Mouse (Mus musculus) adrenal gland (tissue): ENCODE data around the gene Foxc1.

ENCODE experiments used
- intact Hi-C: fragments of 180-260 bp; cut with DNase I; formaldehyde crosslinking; loops from one replicate; pipeline ENCODE4 v1.15.1; 2025
- long read RNA-seq, 2 experiments: library from polyadenylated mRNA; unstranded; transcript quantifications; one replicate each; pipeline ENCODE4 v2.0.0; 2020; ENCODE audit warnings: borderline replicate concordance in 1 of 2; ENCODE audit not compliant: insufficient replicate concordance in 1 of 2

The Foxc1 gene
- long read RNA-seq, experiment 1, full-length matches to known transcripts: 3 of 3 reads
- long read RNA-seq, experiment 1, partial matches to known transcripts: 0 of 3 reads
- long read RNA-seq, experiment 1, other reads (novel, unspliced or antisense): 0 of 3 reads
- long read RNA-seq, experiment 2: 0 reads

GRCm38 (mm10) chr13:31806428-31806832 lies at the start of gene Foxc1:
Foxc1 (plus strand) TSS chr13:31806633.
- intact Hi-C loops: no loop called here

GRCm38 (mm10) chr13:31760411-31760810 lies 46.0 kb upstream of the Foxc1 start:
- intact Hi-C loops: no loop called here

DNA sequence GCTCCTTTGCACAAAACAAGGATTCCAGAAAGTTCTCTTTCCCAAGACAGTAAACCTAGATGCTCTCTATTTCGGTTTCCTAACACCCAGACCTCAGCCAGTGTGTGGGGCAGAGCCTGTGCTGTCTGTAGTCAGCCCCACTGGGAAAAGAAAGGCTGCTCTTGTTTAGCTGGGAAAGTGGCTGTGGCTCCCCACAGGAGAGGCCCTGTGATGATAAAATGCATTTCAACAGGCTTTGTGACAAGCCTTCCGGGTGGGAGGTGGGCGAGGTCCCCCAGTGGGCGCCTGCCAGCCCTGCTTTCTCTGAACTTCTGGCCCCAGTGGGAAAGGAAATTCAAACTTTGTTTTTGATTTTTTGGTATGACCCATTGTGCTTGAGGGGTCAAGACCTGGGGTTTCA lies 45.4 kb upstream of the Foxc1 start:
- intact Hi-C loops: no loop called here

GRCm38 (mm10) chr13:31764419-31764818 lies 42.0 kb upstream of the Foxc1 start:
- intact Hi-C loops: no loop called here

DNA sequence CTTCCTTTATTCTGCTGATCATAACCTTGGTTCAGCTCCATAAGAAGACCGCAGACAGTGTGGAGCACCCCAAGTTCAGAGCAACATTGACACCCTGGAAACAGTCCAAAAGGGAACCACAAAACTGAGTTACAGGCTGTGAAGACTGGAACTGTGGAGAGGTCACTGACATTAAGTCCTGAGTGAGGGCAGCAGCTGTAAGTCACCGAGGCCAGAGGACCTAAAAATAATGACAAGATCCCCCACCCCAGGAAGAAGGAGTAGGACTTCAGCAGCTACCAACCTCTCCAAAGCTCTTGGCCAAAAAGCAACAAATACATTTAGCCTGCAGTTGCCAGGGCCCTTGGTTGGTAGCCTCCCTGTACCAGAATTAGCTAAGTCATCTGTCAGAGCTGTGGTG lies 40.9 kb upstream of the Foxc1 start:
- intact Hi-C loops: no loop called here

DNA sequence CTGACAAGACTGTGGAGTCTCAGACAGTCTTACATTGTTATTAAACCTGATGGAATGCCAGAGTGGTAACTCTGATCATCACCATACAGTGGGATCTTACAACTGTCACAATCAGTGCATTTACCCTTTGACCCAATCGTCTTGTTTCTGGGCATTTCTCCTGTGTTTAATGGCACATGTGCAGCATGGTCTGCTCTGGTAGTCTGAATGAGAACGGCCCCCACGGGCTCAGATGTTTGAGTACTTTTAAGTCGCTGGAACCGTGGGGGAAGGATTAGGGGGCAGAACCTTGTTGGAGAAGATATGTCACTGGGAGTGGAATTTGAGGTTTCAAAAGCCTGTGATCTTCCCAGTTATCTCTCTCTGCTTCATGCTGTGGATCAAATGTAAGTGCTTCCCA lies 33.6 kb upstream of the Foxc1 start:
- intact Hi-C loops: no loop called here

DNA sequence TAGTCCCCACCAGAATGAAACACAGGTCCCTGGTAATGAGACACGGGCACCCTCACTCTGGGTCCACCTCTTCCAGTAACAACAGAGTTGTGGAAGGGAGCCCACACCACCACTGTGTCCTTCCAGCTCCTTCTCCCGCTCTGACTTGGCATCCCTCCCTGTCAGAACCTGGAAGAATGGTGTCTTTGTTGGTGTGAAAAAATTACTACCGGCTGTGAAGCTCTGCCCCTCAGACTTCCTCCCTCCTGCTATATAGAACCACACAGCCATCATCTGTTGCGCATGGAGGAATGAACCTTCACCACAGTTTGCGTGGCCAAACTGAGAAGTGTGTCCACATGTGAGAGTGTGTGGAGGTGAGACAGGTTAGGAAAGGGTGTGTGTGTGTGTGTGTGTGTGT lies 30.7 kb upstream of the Foxc1 start:
- intact Hi-C loops: no loop called here

- intact Hi-C loops: no loop called here
Observed at GRCm38 (mm10) chr13:31779281-31779981, 27.0 kb upstream of the Foxc1 start.

DNA sequence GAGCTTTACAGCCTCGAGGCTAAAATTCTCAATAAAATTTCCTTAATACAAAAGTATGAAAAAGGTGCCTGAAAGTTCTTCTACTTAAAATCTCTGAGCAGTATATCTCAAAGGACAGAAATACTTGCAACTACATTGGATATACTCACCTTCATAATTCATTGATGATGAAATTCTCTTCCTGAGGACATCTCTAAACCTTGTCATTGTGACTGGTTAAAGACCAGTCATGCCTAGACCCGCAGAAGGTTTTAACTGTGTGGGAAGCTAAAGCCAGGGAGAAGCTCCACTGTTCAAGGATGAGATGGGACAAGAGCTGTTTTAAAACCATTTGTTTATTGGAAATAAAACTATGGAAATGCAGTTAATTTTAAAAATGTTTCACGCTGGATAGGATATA lies 26.1 kb upstream of the Foxc1 start:
- intact Hi-C loops: no loop called here

GRCm38 (mm10) chr13:31782063-31782462 lies 24.4 kb upstream of the Foxc1 start:
- intact Hi-C loops: no loop called here

DNA sequence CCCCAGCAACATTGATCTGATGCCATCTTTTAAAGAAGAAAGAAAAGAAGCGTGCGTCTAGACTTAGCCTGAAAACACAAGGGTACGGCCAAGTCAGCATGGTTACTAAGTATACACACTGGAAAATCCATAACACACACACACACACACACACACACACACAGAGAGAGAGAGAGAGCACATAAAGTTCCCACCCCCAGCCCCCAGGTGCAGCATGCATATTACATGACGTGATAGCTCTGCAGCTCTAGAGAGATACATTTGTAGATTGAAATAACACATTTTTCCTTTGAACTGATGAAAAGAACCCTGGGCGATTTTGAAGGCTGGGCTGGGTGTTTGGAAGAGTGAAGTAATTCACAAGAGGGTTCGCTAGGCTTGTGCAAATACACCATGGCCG lies 21.7 kb upstream of the Foxc1 start:
- intact Hi-C loops: no loop called here

DNA sequence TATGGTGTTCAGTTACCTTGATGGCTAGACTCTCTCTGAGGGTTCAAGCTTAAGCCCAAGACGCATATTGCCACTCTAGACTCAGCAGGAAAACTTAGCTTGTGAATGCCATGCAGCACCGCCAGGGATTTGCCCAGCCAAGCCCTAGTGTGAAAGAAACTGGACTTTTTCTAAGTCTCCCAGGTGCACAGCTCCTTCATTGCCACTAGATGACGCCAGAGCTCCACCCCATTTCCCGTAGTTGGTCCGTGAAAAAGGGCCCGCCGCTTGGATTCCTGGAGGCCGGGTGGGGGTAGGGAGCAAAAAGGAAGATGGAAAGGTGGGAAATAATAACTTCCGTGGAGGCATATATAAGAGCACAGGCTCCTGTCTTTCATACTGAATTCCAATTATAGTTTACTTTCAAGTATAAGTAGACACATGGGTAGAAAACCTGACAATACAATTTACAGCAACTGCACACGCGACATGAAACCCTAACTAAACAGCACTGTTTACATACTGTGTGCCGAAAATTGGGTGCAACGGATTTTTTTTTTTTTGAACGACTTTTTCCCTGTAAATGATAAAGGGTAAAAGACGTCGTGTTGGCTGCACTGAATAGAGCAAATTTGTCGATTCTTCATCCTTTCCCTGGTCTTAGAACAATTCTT lies 13.8 kb upstream of the Foxc1 start:
- intact Hi-C loops: loop anchor here (2.0 kb wide), 3 partner anchors 504 to 888 kb away; no protein-coding TSS in a partner anchor

DNA sequence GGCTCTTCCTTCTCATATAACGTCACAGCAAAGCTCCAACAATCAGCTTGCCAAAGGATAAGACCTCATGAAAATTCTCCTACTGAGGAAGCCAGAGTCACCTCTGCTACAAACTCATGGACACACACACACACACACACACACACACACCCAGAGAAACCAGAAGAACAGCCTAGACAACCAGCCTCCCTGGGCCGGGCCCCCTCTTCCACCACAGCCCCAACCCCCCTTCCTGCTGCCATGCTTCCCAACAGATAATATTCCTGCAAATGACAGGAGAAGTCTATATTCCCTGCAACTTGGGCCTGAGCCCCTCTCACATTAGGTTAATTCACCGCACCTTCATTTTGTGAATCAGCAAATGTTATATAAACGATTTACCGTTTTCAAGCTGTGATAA lies 13.3 kb upstream of the Foxc1 start:
- intact Hi-C loops: loop anchor here (2.0 kb wide), 3 partner anchors 504 to 888 kb away; no protein-coding TSS in a partner anchor

DNA sequence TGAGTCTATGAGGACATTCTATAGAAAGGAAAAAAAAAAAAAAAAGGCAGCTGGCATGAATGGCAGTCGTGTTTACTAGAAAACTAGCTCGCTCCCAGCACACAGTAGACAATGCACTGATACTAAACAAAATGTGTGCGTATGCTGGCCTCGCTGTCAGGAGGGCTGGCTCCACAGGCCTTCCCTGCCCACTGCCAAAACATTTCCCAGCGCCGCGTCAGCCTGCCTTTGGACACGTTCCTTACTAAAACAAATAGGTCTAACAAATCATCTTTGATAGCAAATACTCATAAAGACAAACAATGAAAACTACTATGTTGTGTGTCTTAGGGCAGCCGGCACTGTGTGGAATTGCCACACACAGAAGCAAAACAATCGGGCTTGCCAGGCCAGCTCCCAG lies 9.1 kb upstream of the Foxc1 start:
- intact Hi-C loops: no loop called here

GRCm38 (mm10) chr13:31798075-31798474 lies 8.4 kb upstream of the Foxc1 start:
- intact Hi-C loops: no loop called here

DNA sequence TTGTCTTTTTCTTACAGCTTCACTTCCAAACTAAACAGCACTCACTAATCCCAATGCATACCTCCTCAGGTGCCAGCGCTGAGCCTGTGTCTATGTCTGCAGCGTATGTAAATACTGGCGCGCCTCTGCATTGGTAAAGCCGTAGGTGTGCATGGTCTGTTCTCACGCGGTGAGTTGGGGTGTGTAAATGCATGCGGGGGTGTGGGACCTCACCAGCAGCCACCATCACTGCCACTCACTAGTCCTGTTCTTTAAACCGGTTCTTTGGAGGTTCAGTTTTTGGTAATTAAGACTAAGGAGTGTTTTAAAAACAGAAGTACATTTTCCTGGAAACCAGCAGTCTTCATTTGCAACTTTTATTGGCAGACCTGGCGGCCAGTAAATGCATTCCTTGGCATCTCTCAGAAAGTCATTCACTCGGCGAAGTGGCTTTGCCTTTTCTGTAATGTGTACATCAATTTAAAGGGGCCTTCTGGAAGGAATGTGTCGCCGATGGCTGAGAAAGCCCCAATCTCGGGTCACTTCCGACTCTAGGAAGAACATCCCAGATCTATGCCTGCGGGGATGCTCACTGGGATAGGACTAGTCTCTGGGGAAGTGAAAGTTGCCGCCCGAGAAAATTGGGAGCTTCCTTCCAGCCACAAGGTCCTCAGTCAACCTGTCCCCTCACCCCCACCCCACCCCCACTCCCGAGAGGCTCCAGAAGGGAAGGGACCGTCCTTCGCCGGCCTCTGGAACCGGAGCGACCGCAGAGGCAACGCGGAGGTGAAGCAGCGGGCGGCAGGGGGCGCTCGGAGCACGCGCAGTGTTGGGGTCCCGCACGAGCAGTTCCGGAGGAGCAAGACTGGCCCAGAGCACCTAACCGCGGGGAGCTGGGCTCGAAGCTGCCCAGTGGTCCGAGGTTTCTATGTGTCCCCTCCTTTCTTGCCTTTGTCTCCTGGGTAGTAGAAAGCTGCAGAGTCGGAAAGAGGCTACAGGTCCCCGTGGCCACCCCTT lies 5.6 kb upstream of the Foxc1 start:
- intact Hi-C loops: loop anchor here (2.0 to 5.0 kb wide), 5 partner anchors 156 to 691 kb away; no protein-coding TSS in a partner anchor

DNA sequence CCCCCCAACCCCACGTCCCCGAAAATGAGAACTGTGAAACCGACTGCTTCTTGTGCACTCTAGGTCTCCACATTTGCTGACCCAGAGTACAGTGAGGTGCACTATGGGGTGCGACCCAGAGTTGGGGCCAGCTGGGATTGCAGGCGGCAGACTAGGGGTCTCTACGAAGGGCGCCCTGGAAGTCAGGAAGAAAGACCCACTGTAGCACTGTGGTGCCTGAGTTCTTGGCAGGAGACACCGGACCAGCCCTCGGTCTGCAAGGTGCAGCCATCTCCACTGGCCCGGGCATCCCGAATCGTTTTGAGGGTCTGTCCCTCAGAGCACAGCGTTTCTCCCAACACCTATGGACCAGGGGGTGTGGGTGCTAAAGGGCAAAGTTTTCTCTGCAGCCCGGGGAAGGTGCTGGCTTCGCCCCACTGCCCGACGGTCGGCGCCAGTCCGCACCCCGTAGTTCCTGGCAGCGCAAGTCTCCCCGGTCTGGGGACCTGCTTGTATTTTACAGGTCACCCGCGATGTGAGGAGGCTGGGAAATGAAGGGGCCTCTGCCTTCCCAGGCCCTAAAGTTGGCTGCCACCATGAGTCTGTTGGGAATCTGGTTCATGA lies 4.6 kb upstream of the Foxc1 start:
- intact Hi-C loops: loop anchor here (2.0 to 5.0 kb wide), 5 partner anchors 155 to 690 kb away; no protein-coding TSS in a partner anchor

GRCm38 (mm10) chr13:31802447-31802846 lies 4.0 kb upstream of the Foxc1 start:
- intact Hi-C loops: loop anchor here (5.0 kb wide), 1 partner anchor 690 kb away; no protein-coding TSS in a partner anchor

DNA sequence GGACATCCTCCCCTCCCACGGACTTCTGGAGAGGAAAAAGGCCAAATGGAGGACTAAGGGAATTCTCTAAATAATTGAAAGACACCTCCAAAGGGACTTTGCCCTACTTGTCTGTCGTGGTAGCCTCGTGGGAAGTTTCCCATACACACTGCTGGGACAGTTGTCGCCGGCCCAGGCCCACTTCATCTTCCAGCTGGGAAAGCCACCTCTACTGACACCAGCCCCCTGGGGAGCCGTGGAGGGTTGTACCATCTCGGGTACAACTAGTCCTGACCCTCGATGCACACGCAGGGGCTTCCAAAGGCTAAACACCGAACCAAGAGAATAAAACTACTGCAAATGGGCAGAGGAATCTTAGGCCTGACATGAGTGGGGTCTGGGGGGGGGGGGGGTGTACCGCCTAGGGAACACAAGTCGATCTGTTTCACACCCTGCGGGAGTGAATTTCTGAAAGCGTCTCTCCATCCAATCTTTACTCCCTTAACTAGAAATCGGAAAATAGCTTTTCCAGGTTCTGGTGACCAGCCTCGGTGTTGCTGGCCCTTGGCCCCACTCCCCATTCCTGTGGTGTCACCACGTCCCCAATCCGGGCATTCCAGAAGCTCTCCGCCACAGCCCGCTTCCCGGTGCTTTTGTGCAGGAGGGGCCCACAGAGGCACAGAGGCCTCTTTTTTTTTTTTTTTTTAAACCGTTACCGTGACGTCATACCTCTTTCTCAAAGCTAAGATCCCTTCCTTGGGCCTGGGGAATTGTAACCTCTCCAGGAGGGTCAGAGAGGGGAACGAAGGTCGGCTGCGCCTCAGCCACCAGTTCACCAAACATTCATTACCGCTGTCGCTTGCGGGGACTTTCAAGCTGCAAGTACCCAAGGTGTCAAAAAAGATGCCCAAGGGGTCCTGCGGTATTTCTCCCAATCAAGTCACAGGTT lies 3.0 kb upstream of the Foxc1 start:
- intact Hi-C loops: loop anchor here (5.0 kb wide), 1 partner anchor 689 kb away; no protein-coding TSS in a partner anchor
